Mouse (Mus musculus) hindbrain, embryonic 14.5 days (tissue): ENCODE measurements around the gene Fbln1. TPM values are rescaled to one million over a fixed set of nuclear protein-coding genes. Genes with fewer than 3 reads are reported as not detected.

Source experiments
- ATAC-seq: fragments of 200-750 bp; cut with Nextera tagmentation; 2 replicates; pipeline ENCODE4 v1.8.0; 2017; ENCODE audit warnings: moderate number of reproducible peaks, mild to moderate bottlenecking, moderate TSS enrichment, moderate library complexity; ENCODE audit not compliant: low FRiP score
- DNase-seq: peaks from one replicate; pipeline ENCODE4 v3.0.0-alpha.2; 2015; ENCODE audit warnings: low spot score
- H3K27ac ChIP-seq: fragments of 300-500 bp; sonication (generic); 2 replicates; pipeline ENCODE4 v1.5.1; 2014; ENCODE audit warnings: mild to moderate bottlenecking, moderate library complexity
- H3K27me3 ChIP-seq: fragments of 300-500 bp; sonication (generic); 2 replicates; pipeline ENCODE4 v1.6.1; 2014; ENCODE audit warnings: mild to moderate bottlenecking, low read length, mixed read lengths; ENCODE audit not compliant: control insufficient read depth, insufficient read depth
- H3K36me3 ChIP-seq: fragments of 300-500 bp; sonication (generic); replicated peaks from 2 replicates; pipeline ENCODE4 v1.6.1; 2014; ENCODE audit not compliant: control insufficient read depth, insufficient read depth
- H3K4me1 ChIP-seq: fragments of 300-500 bp; sonication (generic); replicated peaks from 2 replicates; pipeline ENCODE4 v1.6.1; 2014; ENCODE audit warnings: antibody characterized with exemption, low read length, mixed read lengths; ENCODE audit not compliant: control insufficient read depth, insufficient read depth
- H3K4me2 ChIP-seq: fragments of 300-500 bp; sonication (generic); replicated peaks from 2 replicates; pipeline ENCODE4 v1.6.1; 2014; ENCODE audit warnings: mild to moderate bottlenecking, moderate library complexity
- H3K4me3 ChIP-seq: fragments of 300-500 bp; sonication (generic); replicated peaks from 2 replicates; pipeline ENCODE4 v1.5.1; 2014; ENCODE audit warnings: mild to moderate bottlenecking, low read length
- H3K9ac ChIP-seq: fragments of 300-500 bp; sonication (generic); 2 replicates; pipeline ENCODE4 v1.6.1; 2014
- H3K9me3 ChIP-seq: fragments of 300-500 bp; sonication (generic); 2 replicates; pipeline ENCODE4 v1.6.1; 2016; ENCODE audit warnings: low read length; ENCODE audit not compliant: control insufficient read depth
- WGBS: fragments of 180-500 bp; shearing (Covaris S2); extraction: QIAGEN DNeasy Blood & Tissue Kit; methylation state at CpG from one replicate; pipeline ENCODE4 v1.1.7; 2014; 5-methylcytosine and 5-hydroxymethylcytosine counted together
- polyA plus RNA-seq: library from polyadenylated mRNA; unstranded; fragments of >200 nt; fragmentation: Nextera tagmentation; extraction: Ambion mirVana; gene quantifications from 2 replicates; pipeline ENCODE4 v1.2.1, GENCODE M21; 2014

Gene Fbln1
- 51.0 and 54.2 TPM in 2 replicates for polyA plus RNA-seq

DNA sequence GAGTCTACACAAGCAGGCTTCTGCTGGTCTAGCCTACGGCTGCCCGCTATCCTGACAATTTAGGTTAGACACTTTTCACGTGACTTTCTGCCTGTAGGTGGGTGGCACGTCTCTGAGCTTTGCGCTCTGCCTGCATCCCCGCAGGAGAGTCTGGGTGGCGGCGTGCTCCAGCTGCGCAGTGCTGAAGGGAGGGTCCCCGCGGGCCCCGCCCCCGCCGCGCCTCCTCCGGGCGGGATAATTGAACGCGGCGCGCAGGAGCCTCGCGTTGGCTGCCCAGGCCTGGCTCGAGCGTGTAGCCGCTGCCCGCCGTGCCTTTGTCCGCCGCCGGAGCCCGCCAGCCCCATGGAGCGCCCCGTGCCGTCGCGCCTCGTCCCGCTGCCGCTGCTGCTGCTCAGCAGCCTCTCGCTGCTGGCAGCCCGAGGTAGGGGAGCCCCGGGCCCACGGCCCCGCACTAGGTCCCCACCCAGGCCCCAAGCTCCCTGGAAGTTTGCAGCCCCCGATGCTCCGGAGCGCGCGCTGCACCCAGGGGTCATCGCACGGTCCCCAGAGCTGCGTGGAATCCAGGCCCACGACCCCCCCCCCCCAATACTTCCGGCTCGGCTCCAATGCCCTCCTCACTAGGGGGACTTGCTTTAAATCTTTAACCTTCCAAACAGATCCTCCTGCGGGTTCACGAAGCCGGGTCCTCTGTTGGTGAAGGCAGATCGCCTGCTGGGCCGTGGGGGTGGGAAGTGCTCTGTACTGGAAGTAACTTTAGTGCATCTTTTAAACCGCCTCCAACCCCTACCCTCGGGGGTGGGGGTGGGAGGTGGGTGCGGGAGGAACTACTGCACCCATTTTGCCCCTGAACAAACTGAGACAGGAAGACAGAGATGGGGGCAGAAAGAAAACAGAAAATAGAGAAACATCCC lies at the start of gene Fbln1:
Fbln1 (plus strand) TSS at position 158 of the 911 bp plus-strand sequence.
- no peaks in the 10 kb centered on the region for H3K36me3 ChIP-seq
- H3K4me3 ChIP-seq: peak within 1 kb of the TSS; percentile 47
- ATAC-seq (peak; percentile 51; the same call in 1 of the 2 replicates), DNase-seq (peak; percentile 66)
- no peaks in the 10 kb centered on the region for H3K9me3 ChIP-seq
- peaks cover 22% of the 10 kb centered on the region for H3K4me1 ChIP-seq
- H3K27me3 ChIP-seq: no peaks in the 10 kb centered on the region
- 2% methylated on average over 62 of the region's 64 CpGs for WGBS
- peak within 1 kb of the TSS; percentile 90 for H3K4me2 ChIP-seq
- H3K9ac ChIP-seq: peak within 1 kb of the TSS; percentile 59
- H3K27ac ChIP-seq: 0 out of 2 replicates have a peak within 1 kb of the TSS, but pooled peaks have one; percentile 56

DNA sequence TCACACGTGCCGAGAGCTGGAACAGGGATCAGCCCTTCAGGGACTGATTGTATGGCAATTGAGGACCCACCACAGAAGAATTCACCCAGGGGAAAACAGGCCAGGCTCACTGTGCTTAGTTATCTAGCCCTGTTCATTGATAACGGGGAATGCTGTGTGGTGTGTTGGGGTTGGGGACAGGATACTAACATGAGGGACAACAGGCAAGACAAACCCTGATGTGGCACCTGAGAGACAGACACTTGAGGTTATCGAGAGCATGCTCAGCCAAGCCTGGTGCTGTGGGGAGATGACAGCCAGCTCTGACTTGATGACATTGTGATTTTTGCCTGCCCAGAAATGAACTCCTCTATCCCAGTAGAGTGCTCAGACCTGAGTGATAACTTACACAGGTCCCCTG lies 49.6 kb upstream of the Fbln1 start:
- Histone ChIP-seq H3K4me2 (no peak overlapping the region), H3K9me3 (no peaks in the 10 kb centered on the region), H3K4me1 (no peaks in the 10 kb centered on the region), H3K4me3 (no peak overlapping the region), H3K27me3 (no peaks in the 10 kb centered on the region), H3K36me3 (no peaks in the 10 kb centered on the region), H3K9ac (no peak overlapping the region), H3K27ac (no peak overlapping the region)
- ATAC-seq: no peak
- WGBS: 62% methylated on average over 4 of the region's 4 CpGs
- DNase-seq: no peak

DNA sequence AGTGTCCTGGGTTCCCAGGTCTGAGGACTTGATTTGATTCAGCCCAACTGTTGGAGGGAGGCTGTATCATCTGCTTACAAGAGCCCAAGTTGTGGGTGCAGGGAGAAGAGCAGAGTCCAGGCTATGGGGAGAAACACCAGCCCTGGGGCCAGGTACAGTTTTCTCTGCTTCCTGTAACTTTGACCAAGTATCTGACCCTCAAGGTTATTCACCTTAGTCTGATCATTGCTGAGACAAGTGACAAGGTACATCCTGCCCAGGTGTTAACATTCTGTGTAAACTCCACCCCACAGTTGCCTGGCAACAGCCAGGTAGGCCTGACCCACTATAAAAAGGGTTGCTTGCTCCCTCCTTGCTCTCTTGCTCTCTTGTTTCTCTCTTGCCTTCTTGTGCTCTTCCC lies 44.3 kb upstream of the Fbln1 start:
- Histone ChIP-seq H3K9ac (no peak overlapping the region), H3K27ac (no peak overlapping the region), H3K4me1 (peaks cover 7% of the 10 kb centered on the region; the same call in 1 of the 2 replicates), H3K27me3 (no peaks in the 10 kb centered on the region), H3K4me3 (no peak overlapping the region), H3K9me3 (no peaks in the 10 kb centered on the region), H3K4me2 (no peak overlapping the region), H3K36me3 (no peaks in the 10 kb centered on the region)
- DNase-seq: no peak
- no peak for ATAC-seq

DNA sequence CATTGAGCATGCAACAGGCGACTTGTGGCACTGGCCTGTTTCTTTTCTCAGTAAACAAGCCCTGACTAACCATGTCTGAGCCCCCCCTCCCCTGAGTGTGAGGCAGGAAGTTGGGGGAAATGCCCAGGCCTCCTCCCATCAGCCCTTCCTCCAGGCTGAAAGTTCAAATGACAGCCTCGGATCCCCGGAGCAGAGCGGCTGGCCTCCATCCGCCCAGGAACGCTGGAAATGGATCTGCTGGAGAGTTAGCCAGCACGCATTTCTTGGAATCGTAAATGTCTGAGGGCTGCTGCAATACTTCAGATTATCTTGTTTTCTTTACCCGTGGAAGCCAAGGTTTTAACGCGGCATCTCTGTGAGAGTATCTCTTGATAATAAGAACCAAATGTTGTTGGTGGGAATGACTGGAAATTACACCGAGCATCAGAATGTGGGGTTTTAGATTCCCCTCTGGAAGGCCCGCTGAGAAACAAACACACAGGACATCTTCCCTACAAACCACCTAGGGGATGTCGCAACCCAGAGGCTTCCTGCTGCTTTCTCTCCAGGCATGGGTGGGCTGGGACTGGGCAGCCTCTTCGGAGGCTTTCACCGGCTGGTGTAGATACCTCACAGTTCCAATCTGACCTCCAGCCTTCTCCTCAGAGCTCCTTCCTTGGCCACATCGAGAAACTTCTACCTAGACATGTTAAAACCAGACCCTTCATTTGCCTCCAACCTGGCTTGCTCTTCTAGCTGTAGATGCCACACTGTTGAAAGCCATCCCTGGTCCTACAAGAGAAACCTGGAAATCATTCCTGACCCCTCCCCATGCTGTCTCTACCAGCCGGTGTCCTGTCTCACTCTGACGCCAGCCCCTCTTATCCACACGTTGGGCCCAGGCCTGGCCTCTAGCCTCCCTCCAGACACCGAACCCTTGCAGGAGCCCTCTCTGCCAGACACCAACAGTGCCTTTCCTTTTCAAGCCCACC lies 42.8 kb upstream of the Fbln1 start:
- ATAC-seq (no peak), DNase-seq (no peak)
- H3K4me3 ChIP-seq: no peak overlapping the region
- H3K4me1 ChIP-seq: peaks cover 16% of the 10 kb centered on the region; the same call in 1 of the 2 replicates
- no peak overlapping the region for H3K4me2 ChIP-seq
- no peaks in the 10 kb centered on the region for H3K9me3 ChIP-seq
- no peaks in the 10 kb centered on the region for H3K27me3 ChIP-seq
- no peak overlapping the region for H3K27ac ChIP-seq
- no peak overlapping the region for H3K9ac ChIP-seq
- WGBS: 69% methylated on average over 21 of the region's 21 CpGs
- no peaks in the 10 kb centered on the region for H3K36me3 ChIP-seq

DNA sequence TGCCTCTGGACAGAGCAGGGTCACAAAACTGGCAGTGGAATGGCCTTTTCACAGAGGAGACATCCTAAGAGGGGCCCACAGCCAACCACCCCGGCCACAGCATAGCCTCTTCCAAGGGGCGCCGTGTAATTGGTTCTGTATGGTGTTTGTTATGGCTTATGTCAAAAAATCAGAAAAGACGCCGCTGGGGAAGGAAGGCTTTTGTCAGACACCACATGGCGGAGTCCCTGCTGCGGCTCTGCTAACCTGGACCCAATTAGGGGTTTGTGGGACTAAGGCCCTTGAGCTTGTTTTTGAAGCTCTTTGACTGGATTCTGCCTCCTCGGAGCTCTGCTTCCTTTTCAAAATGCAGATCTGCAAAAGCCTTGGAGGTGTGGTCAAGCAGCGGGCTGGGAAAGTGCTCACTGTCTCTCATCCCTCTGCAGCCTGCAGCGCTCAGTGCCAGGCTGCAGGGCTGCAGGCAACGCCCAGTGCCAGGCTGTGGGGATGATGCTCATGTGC lies 39.3 kb upstream of the Fbln1 start:
- ATAC-seq: no peak; the same call in 1 of the 2 replicates

DNA sequence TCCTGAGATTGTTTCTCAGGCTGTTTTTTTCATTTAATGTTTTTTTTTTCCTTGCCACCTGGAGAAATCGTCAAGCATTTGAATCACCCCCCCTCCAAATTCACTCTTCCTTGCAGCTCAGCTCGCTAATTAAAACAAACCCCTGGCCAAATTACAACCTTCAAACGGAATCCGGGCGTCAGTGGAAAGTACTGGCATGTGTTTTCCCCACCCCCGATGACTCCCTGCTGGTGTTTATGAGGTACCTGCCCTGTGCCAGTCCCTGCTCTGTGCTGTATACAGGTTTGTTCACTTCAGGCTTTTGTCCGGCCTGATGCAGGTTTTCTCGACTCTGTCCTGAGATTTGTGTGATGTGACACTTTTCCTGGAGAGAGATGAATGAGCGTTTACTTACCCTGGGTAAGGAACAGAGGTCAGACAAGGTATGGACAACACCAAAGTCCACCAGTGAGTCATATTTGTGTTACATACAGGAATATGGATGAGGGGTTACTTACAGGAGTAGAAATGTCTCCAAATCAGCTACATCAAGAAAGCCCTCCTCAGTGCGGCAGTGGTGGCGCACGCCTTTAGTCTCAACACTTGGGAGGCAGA lies 38.6 kb upstream of the Fbln1 start:
- peaks cover 16% of the 10 kb centered on the region; the same call in 1 of the 2 replicates for H3K4me1 ChIP-seq
- ATAC-seq (no peak), DNase-seq (no peak)
- H3K4me2 ChIP-seq: no peak overlapping the region
- H3K9ac ChIP-seq: peak overlapping the region; percentile 37; the same call in 1 of the 2 replicates
- no peak overlapping the region for H3K4me3 ChIP-seq
- no peaks in the 10 kb centered on the region for H3K9me3 ChIP-seq
- no peaks in the 10 kb centered on the region for H3K36me3 ChIP-seq
- no peaks in the 10 kb centered on the region for H3K27me3 ChIP-seq
- 58% methylated on average over 12 of the region's 12 CpGs for WGBS
- H3K27ac ChIP-seq: peak overlapping the region; percentile 27; the same call in 1 of the 2 replicates

More for the DNA sequence above, 39.3 kb upstream of the Fbln1 start:
- peak overlapping the region; percentile 37; the same call in 1 of the 2 replicates for H3K9ac ChIP-seq
- no peak overlapping the region for H3K4me3 ChIP-seq
- peak; percentile 41 for DNase-seq
- 0 out of 2 replicates have a peak overlapping the region, but pooled peaks have one; percentile 17 for H3K4me2 ChIP-seq
- H3K27me3 ChIP-seq: no peaks in the 10 kb centered on the region
- no peaks in the 10 kb centered on the region for H3K9me3 ChIP-seq
- H3K4me1 ChIP-seq: peaks cover 16% of the 10 kb centered on the region; the same call in 1 of the 2 replicates
- WGBS: 18% methylated on average over 11 of the region's 11 CpGs
- H3K36me3 ChIP-seq: no peaks in the 10 kb centered on the region
- peak overlapping the region; percentile 27; the same call in 1 of the 2 replicates for H3K27ac ChIP-seq

DNA sequence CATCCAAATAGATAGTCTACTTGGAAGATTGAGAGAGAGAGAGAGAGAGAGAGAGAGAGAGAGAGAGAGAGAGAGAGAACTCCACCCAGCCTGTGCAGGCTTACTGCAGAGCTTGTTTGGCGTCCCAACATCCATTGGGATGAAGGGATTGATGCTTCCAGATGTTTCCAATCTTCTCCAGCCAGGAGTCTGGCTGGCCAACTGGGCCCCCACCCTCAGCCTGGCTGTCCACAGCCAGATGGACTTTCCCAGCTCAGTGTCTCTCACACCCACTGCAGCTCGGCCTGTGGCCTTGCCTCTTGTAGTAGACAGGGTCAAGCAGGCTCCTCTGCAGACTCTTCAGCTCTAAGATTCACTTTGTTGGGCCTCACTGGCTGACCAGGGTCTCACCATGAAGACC lies 33.7 kb upstream of the Fbln1 start:
- Histone ChIP-seq H3K4me1 (0 out of 2 replicates have a peak, but pooled peaks cover 2% of the 10 kb centered on the region), H3K9me3 (no peaks in the 10 kb centered on the region), H3K4me3 (no peak overlapping the region), H3K27ac (no peak overlapping the region), H3K9ac (no peak overlapping the region), H3K27me3 (no peaks in the 10 kb centered on the region), H3K4me2 (no peak overlapping the region), H3K36me3 (no peaks in the 10 kb centered on the region)
- 85% methylated on average over 2 of the region's 2 CpGs for WGBS
- ATAC-seq (no peak), DNase-seq (no peak)

DNA sequence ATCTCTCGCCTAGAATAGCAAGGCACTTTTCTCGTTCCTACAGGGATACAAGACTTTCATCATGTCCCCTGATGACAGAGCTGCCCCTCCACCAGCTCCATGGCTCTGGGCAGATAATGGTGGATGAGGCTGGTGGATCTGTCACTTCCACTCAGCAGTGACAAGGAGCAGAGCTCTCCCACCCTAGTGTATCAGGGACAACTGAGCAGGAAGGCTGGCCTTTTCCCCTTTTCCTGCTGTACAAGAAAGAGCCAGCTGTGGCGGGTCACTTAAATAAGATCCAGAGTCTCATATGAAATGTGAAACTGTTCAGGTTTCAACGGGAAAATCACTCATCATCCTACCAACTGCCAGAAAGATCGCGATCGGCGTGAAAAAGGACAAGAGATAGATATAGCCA lies 32.3 kb upstream of the Fbln1 start:
- Histone ChIP-seq H3K4me2 (no peak overlapping the region), H3K9ac (no peak overlapping the region), H3K4me1 (no peaks in the 10 kb centered on the region), H3K27me3 (no peaks in the 10 kb centered on the region), H3K27ac (no peak overlapping the region), H3K4me3 (no peak overlapping the region), H3K36me3 (no peaks in the 10 kb centered on the region), H3K9me3 (no peaks in the 10 kb centered on the region)
- WGBS: 78% methylated on average over 8 of the region's 8 CpGs
- DNase-seq (no peak), ATAC-seq (no peak)
